Mouse (Mus musculus): ENCODE data around the gene Atp4b. TPM values are rescaled to one million over a fixed set of nuclear protein-coding genes. Genes with fewer than 3 reads are reported as not detected.
A peak's percentile ranks its signal among the peaks of the same experiment; 100 is the strongest.
"Not testable (repeated sequence)": the region's sequence is repeated elsewhere in the genome, so short reads cannot be mapped to it uniquely, and the experiment has no call there.

The Atp4b gene
- polyA plus RNA-seq, 1 experiment from 2014 or later, result not detected

GRCm38 (mm10) chr8:13339646-13339990, 57.0 kb downstream of the Atp4b start:
- 4% methylated on average over 11 of the region's 11 CpGs for WGBS
- H3K4me1 ChIP-seq (replicated peaks; ENCODE audit: control insufficient read depth, insufficient read depth, low read length), result peaks cover 21% of the 10 kb centered on the region
- no peaks in the 10 kb centered on the region for H3K27me3 ChIP-seq (replicated peaks; ENCODE audit: control insufficient read depth, insufficient read depth, low read length)
- no peak for ATAC-seq
- H3K9ac ChIP-seq (replicated peaks; ENCODE audit: low read depth, low read length), result peak overlapping the region; percentile 89
- peak overlapping the region; percentile 62 for H3K4me3 ChIP-seq (replicated peaks; ENCODE audit: low read length)
- no peaks in the 10 kb centered on the region for H3K9me3 ChIP-seq (ENCODE audit: control insufficient read depth, low read length)
- no peak overlapping the region for H3K27ac ChIP-seq (ENCODE audit: low read length)
- H3K4me2 ChIP-seq (ENCODE audit: low read length), result peak overlapping the region; percentile 81
- H3K36me3 ChIP-seq (ENCODE audit: control insufficient read depth, insufficient read depth), result peaks cover 10% of the 10 kb centered on the region

DNA sequence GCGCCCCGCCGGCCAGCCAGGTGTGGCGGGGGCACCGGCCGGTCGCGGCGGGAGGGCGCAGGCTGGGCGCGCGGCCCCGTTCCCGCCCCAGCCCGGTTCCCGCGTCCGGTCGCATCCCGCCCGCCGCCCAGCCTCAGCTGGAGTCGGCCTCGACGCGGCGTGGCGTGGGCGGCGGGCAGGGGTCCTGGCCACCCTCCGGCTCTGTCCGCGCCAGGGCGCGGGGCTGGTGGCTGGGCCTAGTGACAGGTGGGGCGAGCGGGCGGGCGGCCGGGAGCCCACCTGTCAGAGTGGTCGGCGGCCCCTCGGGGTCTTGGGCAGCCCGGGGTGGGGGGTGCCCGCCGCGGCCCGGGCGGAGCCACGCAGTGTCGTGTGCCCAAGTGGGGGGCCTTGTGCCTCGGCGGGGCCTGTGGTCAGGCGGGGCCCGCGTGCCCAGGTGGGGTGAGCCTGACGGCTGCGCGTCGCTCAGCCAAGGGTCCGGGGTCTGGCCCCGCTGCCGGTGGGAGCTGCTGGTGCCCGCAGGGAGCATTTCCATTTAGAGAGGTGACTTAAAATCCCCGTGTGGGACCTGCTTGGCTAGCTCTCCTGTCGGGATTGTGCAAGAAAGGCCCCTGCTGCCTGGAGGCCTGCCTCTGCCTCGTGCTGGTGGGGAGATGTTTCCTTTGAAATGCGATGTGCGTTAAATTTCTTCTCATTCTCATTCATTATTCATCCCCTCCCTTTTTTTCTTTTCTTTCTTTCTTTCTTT, 57.6 kb downstream of the Atp4b start:
- H3K4me2 ChIP-seq (ENCODE audit: low read length), result peak overlapping the region; percentile 81
- H3K27ac ChIP-seq (ENCODE audit: low read length), result peak overlapping the region; percentile 54
- under 1% methylated on average over 56 of the region's 70 CpGs for WGBS
- H3K4me3 ChIP-seq (replicated peaks; ENCODE audit: low read length), result peak overlapping the region; percentile 62
- H3K36me3 ChIP-seq (ENCODE audit: control insufficient read depth, insufficient read depth), result peaks cover 9% of the 10 kb centered on the region
- H3K27me3 ChIP-seq (replicated peaks; ENCODE audit: control insufficient read depth, insufficient read depth, low read length), result no peaks in the 10 kb centered on the region
- peaks cover 21% of the 10 kb centered on the region for H3K4me1 ChIP-seq (replicated peaks; ENCODE audit: control insufficient read depth, insufficient read depth, low read length)
- peak overlapping the region; percentile 89 for H3K9ac ChIP-seq (replicated peaks; ENCODE audit: low read depth, low read length)
- no peaks in the 10 kb centered on the region for H3K9me3 ChIP-seq (ENCODE audit: control insufficient read depth, low read length)
- ATAC-seq, result peak; percentile 37

DNA sequence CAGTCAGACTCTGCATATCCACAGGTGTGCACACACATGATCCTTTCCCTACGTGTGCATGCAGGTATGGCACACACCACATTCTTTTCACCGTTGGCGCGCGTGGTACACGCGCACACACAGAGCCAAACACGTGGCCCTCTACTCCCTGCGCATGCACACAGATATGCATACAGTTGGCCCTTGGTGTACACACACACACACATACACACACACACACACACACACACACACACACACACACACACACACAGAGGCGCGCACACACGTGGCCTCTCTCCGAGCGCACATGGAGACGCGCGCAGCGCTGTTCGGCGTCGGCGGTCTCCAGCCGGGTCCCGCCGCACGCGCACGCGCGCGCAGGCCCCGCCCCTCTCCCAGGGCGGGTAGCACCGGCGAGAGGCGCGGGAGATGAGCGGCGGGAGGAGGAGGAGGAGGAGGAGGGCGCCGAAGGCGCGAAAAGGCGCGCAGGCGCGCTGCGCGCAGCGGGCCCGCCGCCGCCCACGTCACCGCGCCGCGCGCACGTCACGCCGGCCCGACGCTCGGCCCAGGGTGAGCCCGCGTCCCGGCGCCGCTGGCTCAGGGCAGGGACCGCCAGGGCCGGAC, 58.3 kb downstream of the Atp4b start, which contains the start of gene Tfdp1:
Gene Tfdp1 (plus strand): TSS at position 497 of the 606 bp plus-strand sequence.
- no peaks in the 10 kb centered on the region for H3K9me3 ChIP-seq (ENCODE audit: control insufficient read depth, low read length)
- peak within 1 kb of the TSS; percentile 81 for H3K4me2 ChIP-seq (ENCODE audit: low read length)
- no peaks in the 10 kb centered on the region for H3K27me3 ChIP-seq (replicated peaks; ENCODE audit: control insufficient read depth, insufficient read depth, low read length)
- 1% methylated on average over 31 of the region's 72 CpGs for WGBS
- H3K4me1 ChIP-seq (replicated peaks; ENCODE audit: control insufficient read depth, insufficient read depth, low read length), result peaks cover 21% of the 10 kb centered on the region
- H3K9ac ChIP-seq (replicated peaks; ENCODE audit: low read depth, low read length), result peak within 1 kb of the TSS; percentile 89
- ATAC-seq, result peak; percentile 94
- H3K36me3 ChIP-seq (ENCODE audit: control insufficient read depth, insufficient read depth), result peaks cover 2% of the 10 kb centered on the region; the same call in 1 of the 2 replicates
- peak within 1 kb of the TSS; percentile 62 for H3K4me3 ChIP-seq (replicated peaks; ENCODE audit: low read length)
- H3K27ac ChIP-seq (ENCODE audit: low read length), result peak within 1 kb of the TSS; percentile 54

DNA sequence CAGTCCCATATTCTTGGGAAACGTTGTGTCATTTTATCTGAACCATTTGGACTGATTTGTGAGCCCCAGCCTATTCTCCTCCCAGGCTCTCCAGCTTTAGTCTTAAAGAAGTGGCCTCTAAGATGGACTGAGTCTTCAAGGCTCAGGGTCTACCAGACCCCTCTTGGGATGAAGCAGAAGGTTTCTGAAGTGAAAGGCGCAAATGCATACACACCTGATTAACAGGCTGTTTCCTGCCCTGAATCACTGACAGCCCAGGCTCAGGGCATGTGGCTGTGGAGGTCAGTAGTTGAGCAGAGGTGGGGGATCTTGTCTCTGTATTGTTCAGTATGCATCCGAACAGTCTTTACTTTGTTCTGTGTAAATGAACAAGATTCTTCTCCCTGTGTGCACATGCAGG, 58.9 kb downstream of the Atp4b start:
- Histone ChIP-seq H3K36me3 (ENCODE audit: control insufficient read depth, insufficient read depth) (0 out of 2 replicates have a peak, but pooled peaks cover 2% of the 10 kb centered on the region), H3K27me3 (replicated peaks; ENCODE audit: control insufficient read depth, insufficient read depth, low read length) (no peaks in the 10 kb centered on the region), H3K4me2 (ENCODE audit: low read length) (peak overlapping the region; percentile 81; the same call in 1 of the 2 replicates), H3K9me3 (ENCODE audit: control insufficient read depth, low read length) (no peaks in the 10 kb centered on the region), H3K4me3 (replicated peaks; ENCODE audit: low read length) (peak overlapping the region; percentile 62), H3K9ac (replicated peaks; ENCODE audit: low read depth, low read length) (no peak overlapping the region), H3K4me1 (replicated peaks; ENCODE audit: control insufficient read depth, insufficient read depth, low read length) (peaks cover 21% of the 10 kb centered on the region), H3K27ac (ENCODE audit: low read length) (no peak overlapping the region)
- 86% methylated on average over 3 of the region's 3 CpGs for WGBS
- peak; percentile 1; the same call in 1 of the 2 replicates for ATAC-seq

DNA sequence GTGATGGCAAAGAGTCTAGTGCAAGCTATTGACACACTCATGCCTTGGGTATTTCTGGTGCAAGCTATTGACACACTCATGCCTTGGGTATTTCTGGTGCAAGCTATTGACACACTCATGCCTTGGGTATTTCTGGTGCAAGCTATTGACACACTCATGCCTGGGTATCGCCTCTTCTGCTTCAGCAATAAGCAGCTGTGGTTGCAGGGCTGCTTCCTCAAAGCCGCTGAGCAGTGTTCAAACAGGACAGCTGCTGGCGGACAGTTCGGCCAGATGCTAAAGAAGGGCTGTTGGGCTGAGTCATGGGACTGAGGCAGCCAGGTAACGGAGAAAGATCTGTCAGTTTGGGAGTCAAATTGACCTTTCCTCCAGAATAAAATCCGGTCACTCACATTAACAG, 59.4 kb downstream of the Atp4b start:
- peaks cover 21% of the 10 kb centered on the region for H3K4me1 ChIP-seq (replicated peaks; ENCODE audit: control insufficient read depth, insufficient read depth, low read length)
- not testable (repeated sequence) for ATAC-seq
- 94% methylated on average over 6 of the region's 6 CpGs for WGBS

More for the DNA sequence above, 59.4 kb downstream of the Atp4b start:
- H3K4me2 ChIP-seq (ENCODE audit: low read length); H3K27ac ChIP-seq (ENCODE audit: low read length); H3K27me3 ChIP-seq (replicated peaks; ENCODE audit: control insufficient read depth, insufficient read depth, low read length); H3K4me3 ChIP-seq (replicated peaks; ENCODE audit: low read length); H3K9ac ChIP-seq (replicated peaks; ENCODE audit: low read depth, low read length); H3K9me3 ChIP-seq (ENCODE audit: control insufficient read depth, low read length); H3K36me3 ChIP-seq (ENCODE audit: control insufficient read depth, insufficient read depth): not testable (repeated sequence)

Other genes with a start within 250 kb of the Atp4b start
- gene Lamp1, start 237.7 kb downstream of the Atp4b start, polyA plus RNA-seq (2015; fragmentation: Nextera tagmentation; extraction: Ambion mirVana), result 241 and 271 TPM in 2 replicates
- 19.7 and 21.1 TPM in 2 replicates for gene Grtp1, start 196.2 kb downstream of the Atp4b start, polyA plus RNA-seq (2015; fragmentation: Nextera tagmentation; extraction: Ambion mirVana)
- not detected in 2 replicates for gene Adprhl1, start 142.7 kb downstream of the Atp4b start, polyA plus RNA-seq (2015; fragmentation: Nextera tagmentation; extraction: Ambion mirVana)
- 40.8 TPM in 2 replicates for gene Dcun1d2, start 108.7 kb downstream of the Atp4b start, polyA plus RNA-seq (2015; fragmentation: Nextera tagmentation; extraction: Ambion mirVana)
- gene Tmco3, start 108.6 kb downstream of the Atp4b start, polyA plus RNA-seq (2015; fragmentation: Nextera tagmentation; extraction: Ambion mirVana), result 49.1 and 53.2 TPM in 2 replicates
- 130 and 151 TPM in 2 replicates for gene Tfdp1, start 58.1 kb downstream of the Atp4b start, polyA plus RNA-seq (2015; fragmentation: Nextera tagmentation; extraction: Ambion mirVana)
- not detected in 2 replicates for gene Grk1, start 8.3 kb upstream of the Atp4b start, polyA plus RNA-seq (2015; fragmentation: Nextera tagmentation; extraction: Ambion mirVana)
- 0.26 and 0.29 TPM in 2 replicates for gene Tmem255b, start 38.4 kb upstream of the Atp4b start, polyA plus RNA-seq (2015; fragmentation: Nextera tagmentation; extraction: Ambion mirVana)
- gene Gas6, start 97.7 kb upstream of the Atp4b start, polyA plus RNA-seq (2015; fragmentation: Nextera tagmentation; extraction: Ambion mirVana), result 23.9 and 25.5 TPM in 2 replicates
- gene 1700029H14Rik, start 165.6 kb upstream of the Atp4b start, polyA plus RNA-seq (2015; fragmentation: Nextera tagmentation; extraction: Ambion mirVana), result not detected in 2 replicates